Mouse (Mus musculus): ENCODE measurements at regions not wholly inside any gene's neighbourhood (a gene's known extent, or its start where the extent isn't known, plus 50 kb on each side); places are given as distances from the start of the nearest gene placed in this dataset.

DNA sequence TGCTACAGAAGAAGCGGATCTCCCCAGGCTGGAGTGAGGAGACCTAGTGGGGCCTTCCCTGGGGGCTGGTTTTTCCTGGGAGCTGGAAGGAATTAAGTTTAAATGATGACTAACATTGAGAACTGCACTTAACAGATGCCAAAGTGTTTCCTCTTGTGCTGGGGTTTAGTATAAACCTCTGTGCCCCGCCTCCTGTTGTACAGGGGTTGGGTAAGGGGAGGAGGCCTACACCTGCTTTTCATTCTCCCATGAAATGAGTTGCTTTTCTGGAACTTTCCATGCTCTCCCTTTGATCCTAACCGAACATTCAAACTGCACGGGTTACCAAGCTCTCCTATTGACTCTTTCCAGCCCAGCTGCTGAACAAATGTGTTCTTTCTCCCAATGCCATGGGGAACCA lies 167.7 kb downstream of the Uaca start:
- no peaks in the 10 kb centered on the region for H3K4me1 ChIP-seq (ENCODE audit: control insufficient read depth, insufficient read depth, low read length)
- H3K27ac ChIP-seq (ENCODE audit: low read depth, low read length): no peak overlapping the region
- H3K36me3 ChIP-seq (ENCODE audit: control insufficient read depth, insufficient read depth, low read length): no peaks in the 10 kb centered on the region
- H3K9me3 ChIP-seq (ENCODE audit: control insufficient read depth, low read length): no peaks in the 10 kb centered on the region
- H3K4me3 ChIP-seq (ENCODE audit: low read length): no peak overlapping the region
- no peak overlapping the region for H3K9ac ChIP-seq (ENCODE audit: low read depth, low read length)
- H3K4me2 ChIP-seq (replicated peaks; ENCODE audit: low read depth, low read length): no peak overlapping the region
- ATAC-seq (ENCODE audit: low FRiP score, low TSS enrichment): no peak
- no peaks in the 10 kb centered on the region for H3K27me3 ChIP-seq (ENCODE audit: control insufficient read depth, insufficient read depth, low read length)
- WGBS: 79% methylated on average over 4 of the region's 4 CpGs

DNA sequence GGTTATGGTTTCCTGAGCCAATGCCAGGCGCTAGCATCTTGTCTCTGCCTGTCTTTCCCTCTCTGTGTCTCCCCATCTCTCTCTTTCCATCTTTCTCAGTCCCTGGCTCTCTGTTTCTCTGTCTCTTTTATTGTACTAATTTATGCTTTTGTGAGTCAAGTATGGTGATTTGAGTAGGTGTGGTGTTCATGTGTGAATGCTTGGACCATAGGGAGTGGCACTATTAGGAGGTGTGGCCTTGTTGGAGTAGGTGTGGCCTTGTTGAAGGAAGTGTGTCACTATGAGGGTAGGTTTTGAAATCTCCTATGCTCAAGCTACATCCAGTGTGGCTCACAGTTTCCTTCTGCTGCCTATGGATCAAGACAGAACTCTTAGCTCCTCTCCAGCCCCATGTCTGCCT lies 171.3 kb downstream of the Uaca start:
- no peak overlapping the region for H3K4me3 ChIP-seq (ENCODE audit: low read length)
- 79% methylated on average over 1 of the region's 1 CpGs for WGBS
- H3K9ac ChIP-seq (ENCODE audit: low read depth, low read length): no peak overlapping the region
- H3K27ac ChIP-seq (ENCODE audit: low read depth, low read length): no peak overlapping the region
- H3K9me3 ChIP-seq (ENCODE audit: control insufficient read depth, low read length): no peaks in the 10 kb centered on the region
- H3K4me1 ChIP-seq (ENCODE audit: control insufficient read depth, insufficient read depth, low read length): 0 out of 2 replicates have a peak, but pooled peaks cover 3% of the 10 kb centered on the region
- no peaks in the 10 kb centered on the region for H3K27me3 ChIP-seq (ENCODE audit: control insufficient read depth, insufficient read depth, low read length)
- H3K36me3 ChIP-seq (ENCODE audit: control insufficient read depth, insufficient read depth, low read length): no peaks in the 10 kb centered on the region
- H3K4me2 ChIP-seq (replicated peaks; ENCODE audit: low read depth, low read length): no peak overlapping the region
- no peak for ATAC-seq (ENCODE audit: low FRiP score, low TSS enrichment)

DNA sequence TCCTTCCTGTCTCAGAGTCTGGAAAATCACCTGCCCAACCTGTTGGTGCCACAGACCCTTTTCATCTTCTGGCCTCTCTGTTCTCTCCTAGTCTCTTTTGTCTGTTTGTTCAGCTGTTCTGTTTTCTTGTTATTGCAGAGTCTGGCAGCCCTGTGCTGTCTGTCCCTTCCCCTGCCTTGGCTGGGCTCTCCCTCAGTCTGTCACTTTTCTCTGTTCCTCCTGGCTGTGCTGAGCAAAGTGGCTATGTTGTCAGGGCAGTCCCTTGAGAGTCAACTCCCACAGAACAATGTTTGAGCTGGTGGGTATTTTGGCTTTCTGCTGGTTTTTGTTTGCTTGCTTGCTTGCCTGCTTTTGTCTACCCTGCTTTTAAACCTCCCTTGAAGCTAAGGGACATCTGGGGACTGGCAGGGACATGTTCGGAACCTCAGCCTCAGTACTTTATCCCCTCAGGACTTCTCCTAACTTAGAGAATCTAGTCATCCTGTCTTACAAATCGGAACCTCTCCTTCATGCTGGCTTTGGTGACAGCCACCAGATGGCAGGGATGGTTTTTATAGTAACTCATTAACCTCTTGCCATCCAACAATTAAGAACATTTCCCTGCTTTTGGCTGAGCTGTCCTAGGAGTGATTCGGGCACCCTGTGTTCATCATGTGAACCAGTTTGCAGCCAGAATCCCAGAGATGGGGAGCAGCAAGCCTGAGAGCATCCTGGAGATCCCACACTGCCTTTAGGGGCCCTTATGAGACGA lies 174.1 kb downstream of the Uaca start:
- 35% methylated on average over 4 of the region's 4 CpGs for WGBS
- Histone ChIP-seq H3K9ac (ENCODE audit: low read depth, low read length) (no peak overlapping the region), H3K4me3 (ENCODE audit: low read length) (no peak overlapping the region), H3K4me1 (ENCODE audit: control insufficient read depth, insufficient read depth, low read length) (0 out of 2 replicates have a peak, but pooled peaks cover 6% of the 10 kb centered on the region), H3K9me3 (ENCODE audit: control insufficient read depth, low read length) (no peaks in the 10 kb centered on the region), H3K27ac (ENCODE audit: low read depth, low read length) (no peak overlapping the region), H3K27me3 (ENCODE audit: control insufficient read depth, insufficient read depth, low read length) (no peaks in the 10 kb centered on the region), H3K36me3 (ENCODE audit: control insufficient read depth, insufficient read depth, low read length) (no peaks in the 10 kb centered on the region), H3K4me2 (replicated peaks; ENCODE audit: low read depth, low read length) (no peak overlapping the region)
- ATAC-seq (ENCODE audit: low FRiP score, low TSS enrichment): no peak

GRCm38 (mm10) chr9:60972201-60972910 lies 178.0 kb downstream of the Uaca start:
- Histone ChIP-seq H3K27ac (ENCODE audit: low read depth, low read length) (no peak overlapping the region), H3K4me2 (replicated peaks; ENCODE audit: low read depth, low read length) (no peak overlapping the region), H3K9me3 (ENCODE audit: control insufficient read depth, low read length) (no peaks in the 10 kb centered on the region), H3K9ac (ENCODE audit: low read depth, low read length) (no peak overlapping the region), H3K27me3 (ENCODE audit: control insufficient read depth, insufficient read depth, low read length) (no peaks in the 10 kb centered on the region), H3K4me3 (ENCODE audit: low read length) (no peak overlapping the region), H3K36me3 (ENCODE audit: control insufficient read depth, insufficient read depth, low read length) (no peaks in the 10 kb centered on the region), H3K4me1 (ENCODE audit: control insufficient read depth, insufficient read depth, low read length) (0 out of 2 replicates have a peak, but pooled peaks cover 6% of the 10 kb centered on the region)
- 70% methylated on average over 9 of the region's 9 CpGs for WGBS
- ATAC-seq (ENCODE audit: low FRiP score, low TSS enrichment): no peak

DNA sequence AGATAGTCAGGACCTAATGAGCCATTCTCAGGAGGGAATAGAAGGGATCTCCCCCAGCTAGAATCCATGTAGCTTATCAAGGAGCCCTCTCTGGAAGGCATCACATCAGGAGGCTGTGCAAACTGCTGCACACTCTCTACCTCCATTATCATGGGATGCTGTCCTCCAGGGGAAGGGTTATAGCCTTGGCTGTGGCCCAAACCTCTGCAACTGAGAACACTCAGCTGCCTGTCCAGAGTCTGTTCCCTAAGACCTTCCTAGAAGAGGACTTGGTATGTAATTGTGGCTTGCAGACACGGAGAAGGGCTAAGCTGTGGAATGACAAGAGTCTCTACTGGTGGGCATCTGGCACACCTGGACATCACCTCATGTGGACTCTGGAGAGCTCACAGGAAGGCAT lies 180.2 kb downstream of the Uaca start:
- no peak overlapping the region for H3K4me3 ChIP-seq (ENCODE audit: low read length)
- H3K9ac ChIP-seq (ENCODE audit: low read depth, low read length): no peak overlapping the region
- H3K4me2 ChIP-seq (replicated peaks; ENCODE audit: low read depth, low read length): no peak overlapping the region
- no peaks in the 10 kb centered on the region for H3K27me3 ChIP-seq (ENCODE audit: control insufficient read depth, insufficient read depth, low read length)
- no peak for ATAC-seq (ENCODE audit: low FRiP score, low TSS enrichment)
- 0 out of 2 replicates have a peak, but pooled peaks cover 3% of the 10 kb centered on the region for H3K4me1 ChIP-seq (ENCODE audit: control insufficient read depth, insufficient read depth, low read length)
- no peaks in the 10 kb centered on the region for H3K9me3 ChIP-seq (ENCODE audit: control insufficient read depth, low read length)
- H3K36me3 ChIP-seq (ENCODE audit: control insufficient read depth, insufficient read depth, low read length): no peaks in the 10 kb centered on the region
- H3K27ac ChIP-seq (ENCODE audit: low read depth, low read length): no peak overlapping the region
- WGBS: 82% methylated on average over 1 of the region's 1 CpGs

DNA sequence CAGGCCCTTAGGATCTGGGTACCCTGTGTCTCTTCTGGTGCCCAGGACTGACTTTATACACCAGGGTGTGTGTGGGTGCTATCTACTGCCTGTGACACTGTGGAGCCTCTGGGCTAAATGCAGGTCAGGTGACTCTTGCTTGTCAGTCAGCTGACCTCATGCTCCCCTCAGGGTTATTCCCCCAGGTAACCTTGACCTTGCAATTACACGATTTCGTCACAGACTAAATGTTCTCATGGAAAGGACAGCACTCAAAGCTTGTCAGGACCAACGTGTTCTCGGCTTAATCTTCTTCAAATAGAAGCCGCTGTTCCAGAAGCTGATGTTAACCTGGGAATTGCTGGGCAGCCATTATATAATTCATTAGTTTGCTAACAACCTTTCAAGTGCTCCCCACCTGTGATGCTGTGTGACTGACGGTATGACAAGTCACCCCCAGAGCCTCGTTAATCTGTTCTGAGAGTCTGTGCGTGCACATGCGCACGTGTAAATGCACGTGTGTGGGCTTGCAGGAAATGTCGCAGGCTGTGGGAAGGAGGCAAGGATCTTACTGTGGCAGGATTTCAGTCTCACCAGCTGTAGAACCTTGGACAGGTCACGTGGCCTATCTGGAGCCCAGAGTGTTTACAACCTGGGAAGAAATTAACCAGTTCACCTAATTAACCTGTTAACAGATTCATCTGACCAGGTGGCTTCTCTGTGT lies 188.2 kb downstream of the Uaca start:
- Histone ChIP-seq H3K4me2 (replicated peaks; ENCODE audit: low read depth, low read length) (no peak overlapping the region), H3K27ac (ENCODE audit: low read depth, low read length) (no peak overlapping the region), H3K4me3 (ENCODE audit: low read length) (no peak overlapping the region), H3K4me1 (ENCODE audit: control insufficient read depth, insufficient read depth, low read length) (no peaks in the 10 kb centered on the region), H3K9me3 (ENCODE audit: control insufficient read depth, low read length) (no peaks in the 10 kb centered on the region), H3K27me3 (ENCODE audit: control insufficient read depth, insufficient read depth, low read length) (no peaks in the 10 kb centered on the region), H3K9ac (ENCODE audit: low read depth, low read length) (no peak overlapping the region), H3K36me3 (ENCODE audit: control insufficient read depth, insufficient read depth, low read length) (no peaks in the 10 kb centered on the region)
- WGBS: 64% methylated on average over 13 of the region's 13 CpGs
- ATAC-seq (ENCODE audit: low FRiP score, low TSS enrichment): no peak

DNA sequence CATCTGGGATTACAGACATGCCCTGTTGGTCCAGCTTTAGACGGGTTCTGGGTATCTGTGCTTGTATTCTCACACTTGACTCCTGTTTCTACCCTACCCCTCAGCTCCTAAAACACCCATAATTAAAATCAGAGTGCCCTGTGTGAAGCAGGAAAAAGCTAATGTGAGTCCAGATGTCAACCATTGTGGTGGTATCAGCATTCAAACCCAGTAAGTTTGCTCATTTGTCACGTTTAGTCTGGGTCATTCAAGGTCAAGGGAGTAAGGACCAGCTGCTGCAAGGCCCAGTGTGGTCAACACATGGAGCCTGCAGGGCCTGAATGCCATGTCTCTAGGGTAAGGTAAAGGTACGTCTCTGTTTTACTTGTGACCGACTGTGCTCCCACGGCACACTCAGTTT lies 188.9 kb downstream of the Uaca start:
- Histone ChIP-seq H3K4me3 (ENCODE audit: low read length) (no peak overlapping the region), H3K27me3 (ENCODE audit: control insufficient read depth, insufficient read depth, low read length) (no peaks in the 10 kb centered on the region), H3K36me3 (ENCODE audit: control insufficient read depth, insufficient read depth, low read length) (no peaks in the 10 kb centered on the region), H3K9ac (ENCODE audit: low read depth, low read length) (no peak overlapping the region), H3K4me2 (replicated peaks; ENCODE audit: low read depth, low read length) (no peak overlapping the region), H3K27ac (ENCODE audit: low read depth, low read length) (no peak overlapping the region), H3K9me3 (ENCODE audit: control insufficient read depth, low read length) (no peaks in the 10 kb centered on the region), H3K4me1 (ENCODE audit: control insufficient read depth, insufficient read depth, low read length) (no peaks in the 10 kb centered on the region)
- 62% methylated on average over 5 of the region's 5 CpGs for WGBS
- ATAC-seq (ENCODE audit: low FRiP score, low TSS enrichment): no peak

DNA sequence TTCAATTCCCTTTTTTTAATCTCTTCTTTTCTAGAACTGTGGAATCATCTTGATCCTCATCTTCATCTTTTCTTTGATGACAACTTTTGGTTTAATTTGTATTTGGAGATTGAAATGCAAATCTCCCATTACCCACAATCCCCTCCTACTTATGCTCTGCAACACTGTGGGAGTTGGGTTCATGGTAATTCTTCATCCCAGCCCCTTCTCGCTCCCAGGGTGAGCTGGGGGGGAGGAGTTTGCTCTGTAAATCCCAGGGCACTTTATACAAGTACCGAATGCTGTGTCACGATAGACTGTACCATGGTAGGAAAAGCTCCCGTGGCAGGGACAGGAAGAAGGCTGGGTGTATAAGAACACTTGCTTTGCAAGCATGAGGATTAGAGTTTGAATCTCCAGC lies 193.8 kb downstream of the Uaca start:
- no peaks in the 10 kb centered on the region for H3K27me3 ChIP-seq (ENCODE audit: control insufficient read depth, insufficient read depth, low read length)
- H3K4me1 ChIP-seq (ENCODE audit: control insufficient read depth, insufficient read depth, low read length): peaks cover 11% of the 10 kb centered on the region; the same call in 1 of the 2 replicates
- 61% methylated on average over 4 of the region's 4 CpGs for WGBS

More for the DNA sequence above, 193.8 kb downstream of the Uaca start:
- Histone ChIP-seq H3K9ac (ENCODE audit: low read depth, low read length) (no peak overlapping the region), H3K9me3 (ENCODE audit: control insufficient read depth, low read length) (no peaks in the 10 kb centered on the region), H3K4me3 (ENCODE audit: low read length) (no peak overlapping the region), H3K4me2 (replicated peaks; ENCODE audit: low read depth, low read length) (no peak overlapping the region), H3K27ac (ENCODE audit: low read depth, low read length) (no peak overlapping the region), H3K36me3 (ENCODE audit: control insufficient read depth, insufficient read depth, low read length) (no peaks in the 10 kb centered on the region)
- ATAC-seq (ENCODE audit: low FRiP score, low TSS enrichment): no peak

Data from kidney, embryonic 14.5 days (tissue).